Mouse (Mus musculus): ENCODE measurements around the gene Cenpf. TPM values are rescaled to one million over a fixed set of nuclear protein-coding genes. Genes with fewer than 3 reads are reported as not detected.

The Cenpf gene
- total and polyA plus RNA-seq, 3 experiments, result 16.5 to 28.2 (median 21.5) TPM

GRCm38 (mm10) chr1:189728784-189729115, 40.9 kb upstream of the Cenpf start:
- dilution Hi-C loops (cut with MboI; ENCODE audit: extremely low pct_ligation_motif_present, extremely low pct_unique_long_range_greater_than_20kb, low sequenced_read_pairs), result no loop called here
- H3K9ac ChIP-seq (ENCODE audit: insufficient read depth, low read depth), result no peak overlapping the region
- peaks cover 0 to 15% of the 10 kb centered on the region in 2 experiments; a peak in 2 of 4 replicates for H3K4me1 ChIP-seq (ENCODE audit: control insufficient read depth in 1 of 2, insufficient read depth in 2 of 2)
- no peaks in the 10 kb centered on the region for H3K27me3 ChIP-seq (replicated peaks)
- H3K79me2 ChIP-seq (replicated peaks; ENCODE audit: control insufficient read depth, extremely low read depth, insufficient read depth, poor library complexity, severe bottlenecking), result no peaks in the 10 kb centered on the region
- H3K27ac ChIP-seq (ENCODE audit: insufficient read depth, low read depth), result no peak overlapping the region
- in situ Hi-C loops (cut with MboI; ENCODE audit: low pct_ligation_motif_present, low pct_unique_long_range_greater_than_20kb, low sequenced_read_pairs), result no loop called here
- no peak overlapping the region for H3K4me3 ChIP-seq (replicated peaks in 1 of 3; ENCODE audit: low read depth in 2 of 3, low read length in 2 of 3, poor library complexity in 1 of 3)
- DNase-seq (ENCODE audit: extremely low read depth), result no peak
- no peak overlapping the region for H3K4me2 ChIP-seq (ENCODE audit: insufficient read depth, low read depth, poor library complexity, severe bottlenecking)
- H3K36me3 ChIP-seq (replicated peaks in 1 of 2; ENCODE audit: control insufficient read depth in 1 of 2, insufficient read depth in 1 of 2, low read length in 1 of 2), result no peaks in the 10 kb centered on the region
- peaks cover 8% of the 10 kb centered on the region for H3K9me3 ChIP-seq (replicated peaks; ENCODE audit: low read length)
- TF ChIP-seq USF2 (conservative IDR thresholded peaks at IDR 0.05; ENCODE audit: low read depth, low read length), result no peak
- no peak for TF ChIP-seq KAT2A (IDR thresholded peaks at IDR 0.05; ENCODE audit: insufficient replicate concordance, low read length)
- no peak for TF ChIP-seq E2F4 (IDR thresholded peaks at IDR 0.05; ENCODE audit: insufficient replicate concordance, low read depth, low read length)
- no peak for TF ChIP-seq UBTF (IDR thresholded peaks at IDR 0.05; ENCODE audit: low read depth, low read length)

GRCm38 (mm10) chr1:189727884-189728783, 40.2 kb upstream of the Cenpf start, which contains the start of gene Ptpn14:
Ptpn14 (plus strand) TSS chr1:189728268.
- dilution Hi-C loops (cut with MboI; ENCODE audit: extremely low pct_ligation_motif_present, extremely low pct_unique_long_range_greater_than_20kb, low sequenced_read_pairs), result no loop called here
- peaks cover 8% of the 10 kb centered on the region for H3K9me3 ChIP-seq (replicated peaks; ENCODE audit: low read length)
- in situ Hi-C loops (cut with MboI; ENCODE audit: low pct_ligation_motif_present, low pct_unique_long_range_greater_than_20kb, low sequenced_read_pairs), result no loop called here
- TF ChIP-seq JUND (conservative IDR thresholded peaks at IDR 0.05; ENCODE audit: low read depth, low read length), result no peak
- no peak for TF ChIP-seq GABPA (IDR thresholded peaks at IDR 0.05; ENCODE audit: insufficient replicate concordance, low read depth, low read length)
- no peak for TF ChIP-seq EP300 (IDR thresholded peaks at IDR 0.05; ENCODE audit: low read length)
- no peak for TF ChIP-seq SIN3A (IDR thresholded peaks at IDR 0.05; ENCODE audit: low read length)
- TF ChIP-seq MYC (IDR thresholded peaks at IDR 0.05; ENCODE audit: low read depth, low read length), result no peak
- TF ChIP-seq MEF2A (IDR thresholded peaks at IDR 0.05; ENCODE audit: borderline replicate concordance, low read depth, low read length), result no peak
- TF ChIP-seq ZMIZ1 (IDR thresholded peaks at IDR 0.05; ENCODE audit: low read depth, low read length), result no peak
- no peak for TF ChIP-seq JUN (IDR thresholded peaks at IDR 0.05; ENCODE audit: insufficient read depth, low read depth, low read length)
- no peak for TF ChIP-seq HCFC1 (IDR thresholded peaks at IDR 0.05; ENCODE audit: low read depth, low read length)
- no peak for TF ChIP-seq RCOR1 (conservative IDR thresholded peaks at IDR 0.05; ENCODE audit: low read depth, low read length)
- H3K79me2 ChIP-seq (replicated peaks; ENCODE audit: control insufficient read depth, extremely low read depth, insufficient read depth, poor library complexity, severe bottlenecking), result no peaks in the 10 kb centered on the region
- H3K4me2 ChIP-seq (ENCODE audit: insufficient read depth, low read depth, poor library complexity, severe bottlenecking), result no peak within 1 kb of the TSS
- H3K27ac ChIP-seq (ENCODE audit: insufficient read depth, low read depth), result no peak within 1 kb of the TSS
- H3K4me1 ChIP-seq (ENCODE audit: control insufficient read depth in 1 of 2, insufficient read depth in 2 of 2), result peaks cover 0 to 15% of the 10 kb centered on the region in 2 experiments; a peak in 2 of 4 replicates
- no peak within 1 kb of the TSS for H3K4me3 ChIP-seq (replicated peaks in 1 of 3; ENCODE audit: low read depth in 2 of 3, low read length in 2 of 3, poor library complexity in 1 of 3)
- DNase-seq (ENCODE audit: extremely low read depth), result no peak
- H3K36me3 ChIP-seq (replicated peaks in 1 of 2; ENCODE audit: control insufficient read depth in 1 of 2, insufficient read depth in 1 of 2, low read length in 1 of 2), result no peaks in the 10 kb centered on the region
- H3K9ac ChIP-seq (ENCODE audit: insufficient read depth, low read depth), result no peak within 1 kb of the TSS
- H3K27me3 ChIP-seq (replicated peaks), result no peaks in the 10 kb centered on the region

All from CH12.LX (cell line).